Mouse (Mus musculus): ENCODE measurements around the gene Cc2d2b. TPM values are rescaled to one million over a fixed set of nuclear protein-coding genes. Genes with fewer than 3 reads are reported as not detected.

The Cc2d2b gene
- total RNA-seq, 2 experiments from 2014 or later = not detected

DNA sequence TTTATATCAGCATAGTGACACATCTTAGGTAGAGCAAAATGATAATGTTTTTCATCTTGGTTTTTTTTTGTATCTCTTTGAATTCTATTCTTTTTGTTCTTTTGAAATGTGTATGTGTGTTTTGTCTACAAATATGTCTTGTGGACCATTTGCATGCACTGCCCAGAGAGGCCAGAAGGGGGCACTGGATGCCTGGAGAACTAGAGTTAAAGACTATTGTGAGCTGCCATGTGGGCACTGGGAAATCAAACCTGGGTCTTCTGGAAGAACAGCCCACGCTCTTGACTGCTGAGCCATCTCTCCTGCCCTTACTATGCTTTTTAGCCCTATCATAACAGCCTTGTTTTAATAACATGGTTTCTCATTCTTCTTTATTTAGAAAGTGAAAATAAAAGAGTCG lies 5.8 kb downstream of the Cc2d2b start:
- no peak for DNase-seq (ENCODE audit: low spot score)

DNA sequence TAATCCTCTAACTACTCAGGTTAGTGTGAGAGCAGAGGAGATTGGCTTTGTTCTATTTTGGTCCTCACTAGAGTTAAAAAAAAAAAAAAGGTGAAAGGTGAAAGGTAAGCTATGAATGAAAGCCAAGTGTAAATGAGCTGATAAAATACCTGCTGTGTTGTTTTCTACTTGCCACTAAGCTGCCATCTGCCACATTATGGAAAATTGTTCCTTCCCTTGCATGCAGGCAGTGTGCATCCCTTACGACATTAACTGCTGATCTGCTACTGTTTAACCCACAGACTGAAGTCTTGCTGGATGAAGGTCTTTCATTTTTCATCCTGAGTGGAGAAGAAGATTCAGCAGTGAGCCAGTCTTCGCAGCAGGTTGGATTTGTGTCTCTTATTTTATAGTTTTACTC lies 11.5 kb downstream of the Cc2d2b start:
- DNase-seq (ENCODE audit: low spot score) = no peak

DNA sequence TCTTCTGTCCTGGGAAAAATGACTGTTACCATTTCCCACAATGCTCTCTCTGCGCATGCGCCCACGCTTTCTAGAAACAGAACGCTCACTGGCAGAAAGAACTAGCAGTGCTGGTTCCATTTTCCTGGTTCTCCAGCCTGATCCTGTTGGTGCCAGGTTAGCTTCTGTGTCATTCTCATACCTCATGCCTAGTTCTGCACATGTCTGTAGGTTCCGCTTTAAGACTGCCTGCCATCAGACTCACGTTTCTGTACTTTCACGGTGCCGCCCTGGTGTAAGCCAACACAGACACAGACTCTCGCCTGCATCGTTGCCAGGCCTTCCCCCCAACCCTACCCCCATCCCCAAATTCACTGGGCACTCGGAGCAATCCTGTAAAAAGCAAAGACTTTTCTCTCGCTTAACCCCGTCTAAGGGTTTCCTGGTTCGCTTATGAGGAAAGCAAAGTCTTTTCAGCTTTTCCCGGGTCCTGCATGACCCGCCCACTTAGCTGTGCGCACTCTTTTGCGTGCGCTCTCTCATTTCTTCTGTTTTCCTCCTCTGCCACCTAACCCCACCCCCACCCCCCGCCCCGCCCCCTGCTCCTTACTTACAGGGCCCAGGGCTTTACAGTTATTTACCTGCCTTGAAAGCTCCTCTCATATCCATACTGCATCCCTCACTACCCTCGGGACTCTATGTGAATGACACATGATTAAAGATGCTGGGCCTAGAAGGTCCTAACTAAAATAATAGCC lies 13.6 kb downstream of the Cc2d2b start:
- DNase-seq (ENCODE audit: low spot score) = no peak

DNA sequence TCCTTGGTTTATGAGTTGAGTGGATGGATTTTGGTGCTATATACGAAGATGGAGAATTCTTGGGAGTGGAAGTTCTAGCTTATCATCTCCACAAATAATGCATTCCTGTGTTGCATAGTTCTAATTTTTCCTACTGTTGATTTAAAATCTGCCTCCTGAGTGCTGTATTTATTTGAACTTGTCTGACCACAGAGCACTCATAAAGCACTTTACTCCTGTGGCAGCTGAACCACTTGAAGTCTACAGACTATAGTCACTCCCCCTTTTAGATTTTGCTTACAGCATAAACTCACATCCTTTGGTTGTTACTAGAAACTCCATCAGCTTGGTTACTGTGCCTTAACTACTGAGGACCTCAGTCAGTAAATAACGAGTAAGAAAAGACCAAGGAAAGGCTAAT lies 18.6 kb downstream of the Cc2d2b start:
- no peak for DNase-seq (ENCODE audit: low spot score)

DNA sequence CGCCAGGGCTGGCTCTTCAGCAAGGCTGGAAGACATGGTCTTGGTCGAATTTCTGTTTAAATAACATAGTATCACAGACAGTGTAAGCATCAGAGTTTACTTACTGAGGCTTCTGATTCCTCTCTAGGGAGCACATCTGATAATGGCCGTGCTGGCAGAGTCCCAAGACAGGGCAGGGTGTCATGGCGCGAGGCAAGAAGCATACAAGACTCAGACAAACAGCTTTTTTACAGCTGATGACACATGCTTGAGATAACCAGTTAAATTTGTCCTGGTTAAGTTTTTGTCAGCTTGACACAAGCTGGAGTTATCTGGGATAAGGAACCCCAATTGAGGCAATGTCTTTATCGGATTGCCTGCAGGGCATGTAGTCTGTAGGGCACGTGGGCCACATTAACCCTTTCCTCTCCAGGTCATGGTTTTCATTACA lies 20.8 kb downstream of the Cc2d2b start:
- DNase-seq (ENCODE audit: low spot score) = no peak

DNA sequence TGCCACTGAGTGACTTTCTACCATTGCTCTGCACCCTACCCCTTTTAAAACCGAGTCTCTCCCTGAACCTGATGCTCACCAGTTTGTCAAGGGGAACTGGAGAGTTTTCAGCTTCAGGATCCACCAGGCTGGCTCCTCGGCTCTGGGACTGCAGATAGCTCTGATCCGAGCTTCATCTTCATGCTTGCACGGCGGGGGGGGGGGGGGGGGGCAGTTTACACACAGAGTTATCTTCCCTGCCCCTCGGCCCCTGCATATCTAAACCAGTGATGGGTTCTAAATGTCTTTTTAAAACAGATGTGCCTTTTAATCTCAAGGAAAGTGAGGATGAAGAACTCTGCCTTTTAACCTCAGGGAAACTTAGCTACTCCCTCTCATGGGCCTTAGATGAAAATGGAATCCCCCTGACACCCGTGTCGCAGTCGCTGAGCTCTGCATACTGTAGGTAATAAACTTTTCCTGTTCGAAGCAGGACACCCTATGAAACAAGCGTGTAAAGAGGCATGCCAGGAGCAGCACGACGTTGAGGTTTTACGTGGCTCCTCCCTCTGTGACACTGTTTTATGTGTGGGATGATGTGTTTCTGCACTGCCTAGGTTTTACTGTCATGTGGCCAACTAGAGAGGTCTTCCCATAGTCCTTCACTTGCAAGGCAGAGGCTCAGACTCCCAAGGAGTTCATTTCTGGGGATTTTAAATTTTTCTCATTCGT lies 39.6 kb downstream of the Cc2d2b start:
- no peak for DNase-seq (ENCODE audit: low spot score)

DNA sequence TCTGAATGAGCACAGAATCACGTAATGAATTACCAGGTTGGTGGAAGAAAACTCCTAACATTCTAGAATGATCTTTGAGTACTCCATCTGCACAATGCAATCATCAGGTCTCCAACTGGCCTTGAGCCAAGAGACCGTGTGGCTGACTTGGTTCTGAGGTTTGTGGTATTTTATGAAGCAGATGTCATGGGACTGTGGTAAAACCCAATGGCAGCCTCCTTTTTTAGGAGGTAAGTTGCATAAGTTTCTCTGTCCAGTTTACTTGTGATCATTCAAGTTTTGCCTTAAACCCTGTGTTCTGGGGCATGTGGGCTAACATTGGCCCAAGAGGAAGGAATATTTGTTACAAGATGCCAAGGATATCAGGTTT lies 40.1 kb downstream of the Cc2d2b start:
- DNase-seq (ENCODE audit: low spot score) = no peak

DNA sequence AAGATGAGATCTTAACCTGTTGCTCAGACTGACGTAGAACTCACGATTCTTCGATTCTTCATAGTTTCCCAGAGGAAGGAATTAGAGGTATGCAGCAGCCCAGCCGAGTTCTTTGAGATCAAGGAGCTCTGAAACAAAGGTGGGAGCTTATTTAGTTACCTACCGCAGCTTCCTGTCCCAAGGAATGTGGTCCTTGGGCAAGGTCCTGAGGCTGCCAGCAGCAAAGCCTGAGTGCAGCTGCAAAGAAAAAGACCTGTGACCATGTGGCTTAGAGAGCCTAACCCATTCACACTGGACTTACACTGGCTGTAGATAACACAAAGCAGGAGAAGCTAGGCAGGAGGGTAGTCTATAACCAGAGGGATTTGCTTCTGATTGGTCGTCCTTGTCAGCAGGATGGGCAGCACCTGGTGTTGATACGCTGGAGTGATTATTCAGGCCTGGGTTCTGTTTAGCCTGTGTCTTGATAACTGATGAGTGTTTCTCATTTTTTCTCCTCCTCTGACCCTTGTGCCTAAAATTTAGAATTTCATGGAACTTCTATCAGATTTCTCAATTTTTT lies 56.7 kb downstream of the Cc2d2b start:
- no peak for DNase-seq (ENCODE audit: low spot score)

DNA sequence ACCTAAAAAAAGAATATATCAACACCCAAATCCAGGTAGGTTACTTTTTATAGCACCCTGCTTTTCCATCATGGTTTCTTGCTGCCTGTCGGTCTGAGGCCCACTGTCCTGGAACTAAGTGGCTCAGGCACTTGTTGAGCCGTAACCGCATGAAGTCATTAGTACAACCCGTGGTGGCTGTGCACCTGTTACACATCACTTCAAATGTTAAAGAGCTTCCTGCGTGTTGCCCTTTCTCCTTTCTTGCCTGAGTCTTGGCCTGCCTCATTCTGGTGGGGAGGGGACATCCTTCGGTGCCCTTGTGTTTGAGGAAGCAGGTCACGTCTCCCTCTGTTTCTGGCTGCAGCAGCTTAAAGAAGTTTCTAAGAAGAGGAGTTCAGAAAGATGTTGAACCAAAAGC lies 61.3 kb downstream of the Cc2d2b start:
- no peak for DNase-seq (ENCODE audit: low spot score)

DNA sequence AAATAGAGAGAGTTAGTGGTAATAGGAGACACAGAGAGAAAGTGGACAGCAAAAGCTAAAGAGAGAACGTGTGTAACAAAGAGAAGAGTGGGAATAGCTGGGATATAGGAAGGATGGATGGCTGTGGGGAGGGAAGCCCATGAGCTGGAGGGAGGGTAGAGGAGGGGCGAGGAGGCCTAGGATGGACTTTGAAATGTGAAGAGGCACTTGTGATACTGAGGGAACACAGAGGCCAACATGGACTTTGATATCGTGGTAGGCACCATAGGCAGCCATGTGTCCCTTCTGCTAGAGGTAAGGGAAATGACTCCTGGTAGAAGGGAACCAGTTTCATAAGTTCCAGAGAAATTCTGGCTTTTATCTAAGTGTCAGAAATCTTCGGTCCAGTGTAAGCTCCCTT lies 63.3 kb downstream of the Cc2d2b start:
- DNase-seq (ENCODE audit: low spot score) = no peak

DNA sequence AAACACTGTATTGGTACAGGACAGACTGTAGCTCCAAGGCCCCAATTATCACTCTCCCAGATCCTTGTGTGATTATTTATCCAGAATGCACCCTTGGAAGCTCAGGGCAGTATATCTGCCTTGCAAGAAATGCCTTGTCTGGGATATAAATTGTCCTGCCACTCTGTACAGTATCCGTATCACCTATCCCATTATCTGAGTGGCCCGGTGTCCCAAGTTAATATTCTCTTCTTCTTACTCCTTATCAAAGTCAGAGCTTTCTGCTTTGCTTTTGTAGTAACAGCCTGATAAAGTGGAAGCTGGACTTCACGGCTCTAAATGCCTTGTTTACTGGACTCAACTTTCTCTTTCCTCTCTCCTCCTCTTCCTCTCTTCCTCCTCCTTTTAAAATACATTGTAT lies 64.2 kb downstream of the Cc2d2b start:
- DNase-seq (ENCODE audit: low spot score) = no peak

DNA sequence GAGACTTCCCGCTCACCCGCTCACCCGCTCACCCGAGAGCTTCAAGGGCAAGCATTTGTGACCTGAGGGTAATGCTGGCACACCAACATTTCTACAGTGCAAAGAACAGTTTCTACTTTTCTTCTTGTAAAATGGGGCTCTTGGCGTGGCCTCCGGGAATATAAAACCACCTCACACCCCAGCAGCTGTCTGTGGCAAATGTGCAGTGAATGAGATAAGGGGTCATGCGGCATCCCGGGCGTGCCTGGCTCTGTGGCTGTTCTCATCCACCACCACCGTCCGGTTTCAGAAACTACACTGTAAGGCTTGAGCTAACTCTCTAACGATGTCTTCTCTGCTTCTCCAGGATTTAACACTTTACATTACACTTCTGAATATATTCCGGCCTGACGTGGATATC lies 64.8 kb downstream of the Cc2d2b start:
- DNase-seq (ENCODE audit: low spot score) = no peak

DNA sequence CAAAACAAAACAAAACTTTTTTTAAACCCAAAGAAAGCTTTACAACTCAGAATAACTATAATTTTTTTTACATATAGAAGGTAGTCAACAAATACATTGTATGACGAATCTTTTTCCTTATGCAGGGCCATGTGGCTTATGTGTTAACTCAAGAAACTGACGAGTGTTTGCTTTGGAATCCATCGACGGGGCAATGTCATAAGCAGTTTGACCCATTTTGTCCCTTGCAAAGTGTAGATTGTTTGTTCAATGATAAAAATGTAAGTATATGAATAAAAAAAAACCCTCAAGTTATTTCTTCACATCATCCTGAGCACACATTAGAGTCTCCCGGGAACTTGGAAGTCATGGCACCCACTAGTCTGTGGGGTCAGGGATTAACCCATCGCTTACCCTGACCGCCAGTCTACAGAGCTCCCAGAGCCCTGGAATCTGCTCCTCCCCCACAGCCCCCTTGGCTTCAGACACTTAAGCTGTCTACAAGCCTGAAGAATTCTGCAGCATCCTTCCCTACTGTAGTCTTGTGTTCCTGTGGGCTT lies 67.2 kb downstream of the Cc2d2b start:
- DNase-seq (ENCODE audit: low spot score) = no peak

DNA sequence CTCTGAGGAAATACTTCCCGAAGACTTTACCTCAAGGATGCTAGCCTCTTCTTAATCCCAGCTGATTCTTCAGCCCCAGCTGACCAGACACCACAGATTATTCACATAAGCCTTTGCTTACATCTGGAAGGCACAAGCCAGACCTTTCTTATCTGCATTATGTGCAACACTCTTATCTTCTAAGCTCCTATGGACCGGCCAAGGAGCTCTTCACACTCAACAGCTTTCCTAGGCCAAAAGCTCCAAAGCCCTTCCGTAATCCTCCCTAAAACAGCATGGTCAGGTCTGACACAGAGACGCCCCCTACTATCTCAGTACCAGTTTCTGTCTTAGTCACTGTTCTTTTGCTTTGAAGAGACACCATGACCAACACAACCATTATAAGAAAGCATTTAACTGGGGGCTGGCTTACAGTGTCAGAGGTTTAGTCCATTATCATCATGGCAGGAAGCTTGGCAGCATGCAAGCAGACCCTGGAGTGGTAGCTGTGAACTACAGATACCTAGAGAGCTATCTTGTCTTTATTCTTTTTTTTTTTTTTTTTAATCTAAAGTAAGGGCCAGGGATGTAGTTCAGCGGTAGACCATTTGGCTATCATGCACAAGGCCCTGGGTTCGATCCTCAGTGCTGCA lies 69.5 kb downstream of the Cc2d2b start:
- DNase-seq (ENCODE audit: low spot score) = no peak

DNA sequence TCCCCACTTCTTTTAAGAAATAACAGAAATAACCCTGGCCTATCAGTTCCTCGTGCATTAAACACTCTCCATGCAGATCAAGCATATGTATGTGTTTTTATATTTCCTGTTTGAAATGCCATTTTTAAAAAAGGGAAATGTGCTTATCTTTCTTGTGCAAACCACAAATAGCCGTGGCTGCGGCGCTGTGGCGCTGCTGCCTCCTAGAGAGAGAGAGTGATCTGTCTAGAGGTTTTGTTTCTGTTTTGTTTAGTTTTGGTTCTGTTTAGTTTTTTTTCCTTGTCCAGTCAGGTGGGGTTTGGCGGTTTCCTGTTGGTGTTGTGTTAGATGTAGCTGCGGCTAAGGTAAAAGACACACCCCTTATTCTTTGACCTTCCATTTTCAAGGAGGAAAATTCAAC lies 70.2 kb downstream of the Cc2d2b start:
- DNase-seq (ENCODE audit: low spot score) = no peak

DNA sequence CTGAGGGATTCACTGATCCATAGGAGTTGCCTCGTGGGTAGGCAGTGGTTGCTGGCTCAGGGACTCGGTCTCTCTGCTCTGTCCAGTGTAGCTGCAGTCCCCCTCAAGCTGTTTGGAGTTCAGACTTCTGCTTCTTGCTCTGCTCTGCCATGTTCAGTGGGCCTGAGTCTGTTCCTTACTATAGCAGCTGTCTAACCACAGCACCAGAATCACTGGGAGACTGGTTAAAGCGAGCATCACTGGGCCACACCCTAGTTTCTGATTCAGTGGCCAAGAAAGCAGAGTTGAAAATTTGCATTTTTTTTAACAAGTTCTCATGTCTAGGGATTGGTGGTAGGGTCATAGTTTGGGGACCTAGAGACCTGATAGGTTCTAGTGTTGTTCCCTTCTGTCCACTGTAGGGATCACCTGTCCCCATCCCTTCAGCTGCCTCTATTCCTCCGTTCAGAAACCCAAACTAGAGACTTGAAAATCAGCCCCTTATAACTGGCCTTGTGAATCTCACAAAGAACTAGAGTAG lies 72.8 kb downstream of the Cc2d2b start:
- no peak for DNase-seq (ENCODE audit: low spot score)

DNA sequence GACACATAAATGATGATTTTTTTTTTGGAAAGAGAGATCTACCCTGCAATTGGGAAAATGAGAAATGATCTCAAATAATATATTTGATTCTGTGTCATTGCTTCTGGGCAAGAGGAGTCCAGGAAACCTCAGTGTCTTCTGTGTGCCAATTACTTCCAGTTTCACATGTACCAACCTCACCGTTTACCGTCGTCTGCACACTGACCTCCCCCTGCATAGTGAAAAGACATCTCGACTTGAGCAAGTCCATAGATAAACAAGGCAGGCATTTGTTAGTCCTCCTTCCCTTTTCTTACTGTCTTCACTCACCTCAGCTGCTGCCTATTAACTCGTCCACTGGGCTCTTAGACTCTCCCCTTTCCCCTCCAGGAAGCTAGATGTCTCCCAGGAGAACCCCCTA lies 77.1 kb downstream of the Cc2d2b start:
- no peak for DNase-seq (ENCODE audit: low spot score)

DNA sequence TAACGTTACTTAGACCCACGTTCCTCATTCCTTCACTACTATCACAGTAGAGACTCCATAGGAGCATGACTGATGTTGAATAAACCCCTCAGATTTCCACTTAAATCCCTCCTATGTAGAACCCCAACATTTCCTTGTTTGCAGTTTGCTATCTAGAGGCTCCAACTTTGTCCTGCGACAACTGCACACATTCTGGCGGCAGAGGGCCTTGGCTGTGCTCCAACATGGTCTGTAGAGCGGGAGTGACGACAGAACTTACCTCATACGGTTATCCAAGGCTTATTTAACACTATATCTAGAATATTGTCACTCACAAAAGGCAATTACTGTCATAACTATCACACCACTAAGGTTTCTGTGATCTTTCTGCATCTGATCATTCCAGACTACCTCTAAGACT lies 78.2 kb downstream of the Cc2d2b start:
- no peak for DNase-seq (ENCODE audit: low spot score)

DNA sequence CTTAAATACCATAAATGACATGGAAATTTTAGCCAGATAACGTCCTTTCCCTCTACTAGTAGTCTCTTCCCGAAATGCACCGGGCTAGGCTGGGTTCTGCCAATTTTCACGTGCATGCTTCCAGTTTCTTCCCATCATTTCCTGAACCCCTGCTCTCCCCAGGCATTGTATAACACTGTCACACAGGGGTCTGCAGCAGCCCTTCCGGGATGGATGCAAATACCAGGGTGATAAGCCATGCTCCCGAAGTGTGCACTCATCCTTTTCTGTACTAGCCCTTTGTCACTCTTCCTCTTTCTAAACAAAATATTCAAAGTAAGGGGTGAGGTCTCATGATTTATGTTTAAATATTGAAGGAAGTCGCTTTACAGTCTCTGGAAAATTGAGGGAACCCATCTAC lies 81.6 kb downstream of the Cc2d2b start:
- no peak for DNase-seq (ENCODE audit: low spot score)

DNA sequence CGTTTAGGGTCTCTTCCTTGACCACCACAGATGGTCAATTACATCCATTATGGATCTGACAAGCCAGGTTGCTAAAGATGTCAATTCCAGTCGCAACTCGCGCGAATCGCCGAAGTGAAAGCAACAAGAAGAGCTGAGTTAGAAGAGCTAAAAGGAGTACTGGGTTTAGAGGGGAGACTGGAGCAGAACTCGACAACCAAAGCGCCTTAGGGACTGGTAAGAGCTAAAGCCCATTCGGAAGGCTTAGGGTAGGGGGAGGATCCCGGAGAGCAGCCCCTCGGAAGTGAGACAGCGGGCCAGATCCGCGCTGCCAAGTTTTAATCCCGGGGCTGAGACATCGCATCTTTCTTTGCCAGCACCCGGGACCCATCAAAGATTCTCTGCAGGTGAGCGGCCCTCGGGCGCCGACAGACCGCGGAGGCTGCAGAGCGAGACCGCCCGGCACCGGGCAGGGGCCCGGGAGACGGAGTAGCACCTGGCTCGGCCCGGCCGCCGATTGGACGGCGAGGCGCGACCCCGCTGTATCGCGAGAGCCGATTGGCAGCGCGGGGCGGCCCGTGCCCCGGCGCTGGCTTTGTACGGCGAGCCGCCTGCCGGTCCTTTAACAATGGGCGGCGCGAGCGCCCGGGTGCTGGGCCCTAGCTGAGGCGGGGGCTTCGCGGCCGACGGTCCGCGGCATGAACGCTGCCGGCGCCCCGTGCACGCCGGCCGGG lies 82.3 kb downstream of the Cc2d2b start, which contains the start of gene Ccnj:
TSS of gene Ccnj (plus strand) at position 577 of the 713 bp plus-strand sequence.
- DNase-seq (ENCODE audit: low spot score) = peak; percentile 92
